Mouse (Mus musculus): ENCODE measurements around the gene Arhgap6. TPM values are rescaled to one million over a fixed set of nuclear protein-coding genes. Genes with fewer than 3 reads are reported as not detected.

Arhgap6 gene
- polyA plus RNA-seq, 1 experiment from 2014 or later: 1.2 TPM

- Histone ChIP-seq H3K36me3 (ENCODE audit: control insufficient read depth, insufficient read depth) (no peaks in the 10 kb centered on the region), H3K4me3 (replicated peaks; ENCODE audit: low read length) (no peak overlapping the region), H3K9ac (replicated peaks; ENCODE audit: low read depth, low read length) (no peak overlapping the region), H3K4me1 (replicated peaks; ENCODE audit: control insufficient read depth, insufficient read depth, low read length) (no peaks in the 10 kb centered on the region), H3K27ac (ENCODE audit: low read length) (no peak overlapping the region), H3K27me3 (replicated peaks; ENCODE audit: control insufficient read depth, insufficient read depth, low read length) (no peaks in the 10 kb centered on the region), H3K9me3 (ENCODE audit: control insufficient read depth, low read length) (no peaks in the 10 kb centered on the region), H3K4me2 (ENCODE audit: low read length) (no peak overlapping the region)
- no peak for ATAC-seq
- 78% methylated on average over 3 of the region's 3 CpGs for WGBS
These were observed 328.9 kb downstream of the Arhgap6 start for GRCm38 (mm10) chrX:169123773-169124151.

- Histone ChIP-seq H3K4me3 (replicated peaks; ENCODE audit: low read length) (no peak overlapping the region), H3K27me3 (replicated peaks; ENCODE audit: control insufficient read depth, insufficient read depth, low read length) (no peaks in the 10 kb centered on the region; the same call in 1 of the 2 replicates), H3K36me3 (ENCODE audit: control insufficient read depth, insufficient read depth) (no peaks in the 10 kb centered on the region), H3K27ac (ENCODE audit: low read length) (no peak overlapping the region), H3K9ac (replicated peaks; ENCODE audit: low read depth, low read length) (no peak overlapping the region), H3K4me2 (ENCODE audit: low read length) (no peak overlapping the region), H3K4me1 (replicated peaks; ENCODE audit: control insufficient read depth, insufficient read depth, low read length) (no peaks in the 10 kb centered on the region), H3K9me3 (ENCODE audit: control insufficient read depth, low read length) (no peaks in the 10 kb centered on the region)
- WGBS: 84% methylated on average over 7 of the region's 7 CpGs
- ATAC-seq: no peak
These were observed 344.9 kb downstream of the Arhgap6 start for GRCm38 (mm10) chrX:169139758-169140157.

GRCm38 (mm10) chrX:169140467-169140866 is 345.6 kb downstream of the Arhgap6 start:
- no peak overlapping the region for H3K4me2 ChIP-seq (ENCODE audit: low read length)
- H3K9ac ChIP-seq (replicated peaks; ENCODE audit: low read depth, low read length): no peak overlapping the region
- H3K27me3 ChIP-seq (replicated peaks; ENCODE audit: control insufficient read depth, insufficient read depth, low read length): no peaks in the 10 kb centered on the region; the same call in 1 of the 2 replicates
- H3K27ac ChIP-seq (ENCODE audit: low read length): no peak overlapping the region
- no peaks in the 10 kb centered on the region for H3K4me1 ChIP-seq (replicated peaks; ENCODE audit: control insufficient read depth, insufficient read depth, low read length)
- WGBS: 92% methylated on average over 9 of the region's 9 CpGs
- ATAC-seq: no peak
- H3K4me3 ChIP-seq (replicated peaks; ENCODE audit: low read length): no peak overlapping the region
- H3K36me3 ChIP-seq (ENCODE audit: control insufficient read depth, insufficient read depth): no peaks in the 10 kb centered on the region
- no peaks in the 10 kb centered on the region for H3K9me3 ChIP-seq (ENCODE audit: control insufficient read depth, low read length)

- H3K36me3 ChIP-seq (ENCODE audit: control insufficient read depth, insufficient read depth): no peaks in the 10 kb centered on the region
- H3K9ac ChIP-seq (replicated peaks; ENCODE audit: low read depth, low read length): no peak overlapping the region
- no peak overlapping the region for H3K4me3 ChIP-seq (replicated peaks; ENCODE audit: low read length)
- H3K9me3 ChIP-seq (ENCODE audit: control insufficient read depth, low read length): no peaks in the 10 kb centered on the region
- no peaks in the 10 kb centered on the region for H3K4me1 ChIP-seq (replicated peaks; ENCODE audit: control insufficient read depth, insufficient read depth, low read length)
- no peak for ATAC-seq
- no peak overlapping the region for H3K27ac ChIP-seq (ENCODE audit: low read length)
- no peak overlapping the region for H3K4me2 ChIP-seq (ENCODE audit: low read length)
- no peaks in the 10 kb centered on the region for H3K27me3 ChIP-seq (replicated peaks; ENCODE audit: control insufficient read depth, insufficient read depth, low read length)
These were observed 358.9 kb downstream of the Arhgap6 start for GRCm38 (mm10) chrX:169153805-169154204.

GRCm38 (mm10) chrX:169158385-169158784 is 363.5 kb downstream of the Arhgap6 start:
- no peak overlapping the region for H3K4me2 ChIP-seq (ENCODE audit: low read length)
- WGBS: 87% methylated on average over 6 of the region's 6 CpGs
- no peak overlapping the region for H3K27ac ChIP-seq (ENCODE audit: low read length)
- H3K4me3 ChIP-seq (replicated peaks; ENCODE audit: low read length): no peak overlapping the region
- H3K27me3 ChIP-seq (replicated peaks; ENCODE audit: control insufficient read depth, insufficient read depth, low read length): no peaks in the 10 kb centered on the region
- no peaks in the 10 kb centered on the region for H3K36me3 ChIP-seq (ENCODE audit: control insufficient read depth, insufficient read depth)
- no peak overlapping the region for H3K9ac ChIP-seq (replicated peaks; ENCODE audit: low read depth, low read length)
- ATAC-seq: no peak
- no peaks in the 10 kb centered on the region for H3K9me3 ChIP-seq (ENCODE audit: control insufficient read depth, low read length)
- no peaks in the 10 kb centered on the region for H3K4me1 ChIP-seq (replicated peaks; ENCODE audit: control insufficient read depth, insufficient read depth, low read length)

- Histone ChIP-seq H3K4me1 (replicated peaks; ENCODE audit: control insufficient read depth, insufficient read depth, low read length) (no peaks in the 10 kb centered on the region), H3K4me3 (replicated peaks; ENCODE audit: low read length) (no peak overlapping the region), H3K9me3 (ENCODE audit: control insufficient read depth, low read length) (no peaks in the 10 kb centered on the region), H3K36me3 (ENCODE audit: control insufficient read depth, insufficient read depth) (no peaks in the 10 kb centered on the region), H3K27me3 (replicated peaks; ENCODE audit: control insufficient read depth, insufficient read depth, low read length) (no peaks in the 10 kb centered on the region), H3K4me2 (ENCODE audit: low read length) (no peak overlapping the region), H3K9ac (replicated peaks; ENCODE audit: low read depth, low read length) (no peak overlapping the region), H3K27ac (ENCODE audit: low read length) (no peak overlapping the region)
- WGBS: 78% methylated on average over 2 of the region's 2 CpGs
- no peak for ATAC-seq
These were observed 376.1 kb downstream of the Arhgap6 start for GRCm38 (mm10) chrX:169170981-169171380.

- H3K4me2 ChIP-seq (ENCODE audit: low read length): no peak overlapping the region
- ATAC-seq: no peak
- H3K4me3 ChIP-seq (replicated peaks; ENCODE audit: low read length): no peak overlapping the region
- no peaks in the 10 kb centered on the region for H3K4me1 ChIP-seq (replicated peaks; ENCODE audit: control insufficient read depth, insufficient read depth, low read length)
- H3K27me3 ChIP-seq (replicated peaks; ENCODE audit: control insufficient read depth, insufficient read depth, low read length): no peaks in the 10 kb centered on the region
- WGBS: 60% methylated on average over 1 of the region's 1 CpGs
- no peaks in the 10 kb centered on the region for H3K36me3 ChIP-seq (ENCODE audit: control insufficient read depth, insufficient read depth)
- no peaks in the 10 kb centered on the region for H3K9me3 ChIP-seq (ENCODE audit: control insufficient read depth, low read length)
- H3K9ac ChIP-seq (replicated peaks; ENCODE audit: low read depth, low read length): no peak overlapping the region
- H3K27ac ChIP-seq (ENCODE audit: low read length): no peak overlapping the region
These were observed 378.9 kb downstream of the Arhgap6 start for GRCm38 (mm10) chrX:169173796-169174195.

GRCm38 (mm10) chrX:169178634-169179033 is 383.7 kb downstream of the Arhgap6 start:
- Histone ChIP-seq H3K36me3 (ENCODE audit: control insufficient read depth, insufficient read depth) (no peaks in the 10 kb centered on the region), H3K4me2 (ENCODE audit: low read length) (no peak overlapping the region), H3K27ac (ENCODE audit: low read length) (no peak overlapping the region), H3K4me1 (replicated peaks; ENCODE audit: control insufficient read depth, insufficient read depth, low read length) (no peaks in the 10 kb centered on the region), H3K9me3 (ENCODE audit: control insufficient read depth, low read length) (no peaks in the 10 kb centered on the region), H3K9ac (replicated peaks; ENCODE audit: low read depth, low read length) (no peak overlapping the region), H3K4me3 (replicated peaks; ENCODE audit: low read length) (no peak overlapping the region), H3K27me3 (replicated peaks; ENCODE audit: control insufficient read depth, insufficient read depth, low read length) (no peaks in the 10 kb centered on the region)
- 65% methylated on average over 2 of the region's 2 CpGs for WGBS
- ATAC-seq: no peak

- Histone ChIP-seq H3K27me3 (replicated peaks; ENCODE audit: control insufficient read depth, insufficient read depth, low read length) (no peaks in the 10 kb centered on the region), H3K4me1 (replicated peaks; ENCODE audit: control insufficient read depth, insufficient read depth, low read length) (no peaks in the 10 kb centered on the region), H3K9me3 (ENCODE audit: control insufficient read depth, low read length) (no peaks in the 10 kb centered on the region), H3K4me3 (replicated peaks; ENCODE audit: low read length) (no peak within 1 kb of the TSS), H3K9ac (replicated peaks; ENCODE audit: low read depth, low read length) (no peak within 1 kb of the TSS), H3K36me3 (ENCODE audit: control insufficient read depth, insufficient read depth) (no peaks in the 10 kb centered on the region), H3K27ac (ENCODE audit: low read length) (no peak within 1 kb of the TSS), H3K4me2 (ENCODE audit: low read length) (no peak within 1 kb of the TSS)
- ATAC-seq: no peak
- 80% methylated on average over 5 of the region's 5 CpGs for WGBS
These were observed 392.2 kb downstream of the Arhgap6 start, which contains the start of gene Amelx for GRCm38 (mm10) chrX:169187100-169187499. Gene Amelx (minus strand): TSS chrX:169187200.

- H3K27ac ChIP-seq (ENCODE audit: low read length): no peak overlapping the region
- no peak for ATAC-seq
- no peaks in the 10 kb centered on the region for H3K36me3 ChIP-seq (ENCODE audit: control insufficient read depth, insufficient read depth)
- no peak overlapping the region for H3K9ac ChIP-seq (replicated peaks; ENCODE audit: low read depth, low read length)
- H3K4me1 ChIP-seq (replicated peaks; ENCODE audit: control insufficient read depth, insufficient read depth, low read length): no peaks in the 10 kb centered on the region
- H3K9me3 ChIP-seq (ENCODE audit: control insufficient read depth, low read length): no peaks in the 10 kb centered on the region
- 74% methylated on average over 3 of the region's 3 CpGs for WGBS
- no peak overlapping the region for H3K4me3 ChIP-seq (replicated peaks; ENCODE audit: low read length)
- H3K4me2 ChIP-seq (ENCODE audit: low read length): no peak overlapping the region
- no peaks in the 10 kb centered on the region for H3K27me3 ChIP-seq (replicated peaks; ENCODE audit: control insufficient read depth, insufficient read depth, low read length)
These were observed 415.1 kb downstream of the Arhgap6 start for GRCm38 (mm10) chrX:169210019-169210418.

Measured in forebrain, embryonic 16.5 days (tissue).